Mouse (Mus musculus) brown adipose tissue, adult 24 weeks (tissue): ENCODE results near the gene Tex12. TPM values are rescaled to one million over a fixed set of nuclear protein-coding genes. Genes with fewer than 3 reads are reported as not detected.
A peak's percentile ranks its signal among the peaks of the same experiment; 100 is the strongest.

Experiments
- H3K27ac ChIP-seq: fragments of 200-500 bp; replicated peaks from 2 replicates; pipeline ENCODE4 v1.5.1; 2012; ENCODE audit warnings: low read depth, mild to moderate bottlenecking, low read length
- H3K4me1 ChIP-seq: fragments of 200-500 bp; 2 replicates; pipeline ENCODE4 v1.6.1; 2012; ENCODE audit warnings: low read length, mixed read lengths; ENCODE audit not compliant: control insufficient read depth, insufficient read depth, insufficient read length
- H3K4me3 ChIP-seq: fragments of 200-500 bp; 2 replicates; pipeline ENCODE4 v1.5.1; 2012; ENCODE audit warnings: low read depth, mild to moderate bottlenecking, low read length, moderate library complexity; ENCODE audit not compliant: insufficient read depth
- polyA plus RNA-seq: library from polyadenylated mRNA; stranded (reverse); fragments of >200 nt; gene quantifications from 2 replicates; pipeline ENCODE4 v1.2.4, GENCODE M21; 2012; ENCODE audit not compliant: missing spikeins, insufficient read depth, insufficient read length

Gene Tex12
- polyA plus RNA-seq = not detected in 2 replicates

GRCm38 (mm10) chr9:50561145-50561917, at the start of gene Tex12:
TSS of gene Tex12 (minus strand) at chr9:50561325.
- Histone ChIP-seq H3K4me1 (no peaks in the 10 kb centered on the region), H3K27ac (no peak within 1 kb of the TSS), H3K4me3 (no peak within 1 kb of the TSS)

GRCm38 (mm10) chr9:50604338-50604737, 43.2 kb upstream of the Tex12 start:
- H3K4me3 ChIP-seq = peak overlapping the region; percentile 83
- H3K27ac ChIP-seq = peak overlapping the region; percentile 51
- no peaks in the 10 kb centered on the region for H3K4me1 ChIP-seq

- Histone ChIP-seq H3K27ac (peak overlapping the region; percentile 51), H3K4me1 (no peaks in the 10 kb centered on the region), H3K4me3 (peak overlapping the region; percentile 83)
These were observed 42.8 kb upstream of the Tex12 start for GRCm38 (mm10) chr9:50603998-50604324.

GRCm38 (mm10) chr9:50603189-50603997, 42.3 kb upstream of the Tex12 start, which contains the start of the genes Sdhd and Timm8b:
TSS of gene Sdhd (minus strand) at chr9:50603812.
TSS of gene Timm8b (plus strand) at chr9:50603910.
- Histone ChIP-seq H3K4me1 (no peaks in the 10 kb centered on the region), H3K4me3 (peak within 1 kb of the TSS; percentile 83), H3K27ac (peak within 1 kb of the TSS; percentile 95)

- peak overlapping the region; percentile 83 for H3K4me3 ChIP-seq
- peak overlapping the region; percentile 95 for H3K27ac ChIP-seq
- no peaks in the 10 kb centered on the region for H3K4me1 ChIP-seq
These were observed 41.1 kb upstream of the Tex12 start for GRCm38 (mm10) chr9:50602055-50602845.

GRCm38 (mm10) chr9:50601536-50601935, 40.4 kb upstream of the Tex12 start:
- Histone ChIP-seq H3K27ac (no peak overlapping the region), H3K4me3 (peak overlapping the region; percentile 48), H3K4me1 (no peaks in the 10 kb centered on the region)

GRCm38 (mm10) chr9:50596973-50597372, 35.8 kb upstream of the Tex12 start:
- H3K4me1 ChIP-seq = no peaks in the 10 kb centered on the region
- H3K4me3 ChIP-seq = no peak overlapping the region
- no peak overlapping the region for H3K27ac ChIP-seq

GRCm38 (mm10) chr9:50594794-50595417, 33.8 kb upstream of the Tex12 start:
- no peaks in the 10 kb centered on the region for H3K4me1 ChIP-seq
- H3K27ac ChIP-seq = no peak overlapping the region
- no peak overlapping the region for H3K4me3 ChIP-seq

- Histone ChIP-seq H3K27ac (no peak overlapping the region), H3K4me1 (no peaks in the 10 kb centered on the region), H3K4me3 (no peak overlapping the region)
These were observed 32.4 kb upstream of the Tex12 start for GRCm38 (mm10) chr9:50593544-50593943.

- Histone ChIP-seq H3K27ac (no peak overlapping the region), H3K4me1 (no peaks in the 10 kb centered on the region), H3K4me3 (no peak overlapping the region)
These were observed 31.8 kb upstream of the Tex12 start for GRCm38 (mm10) chr9:50592955-50593354.

- Histone ChIP-seq H3K4me3 (no peak overlapping the region), H3K27ac (no peak overlapping the region; the same call in 1 of the 2 replicates)
These were observed 29.9 kb upstream of the Tex12 start for GRCm38 (mm10) chr9:50590856-50591518.

GRCm38 (mm10) chr9:50586955-50587354, 25.8 kb upstream of the Tex12 start:
- no peak overlapping the region for H3K27ac ChIP-seq
- H3K4me3 ChIP-seq = no peak overlapping the region
- H3K4me1 ChIP-seq = no peaks in the 10 kb centered on the region

More at GRCm38 (mm10) chr9:50590856-50591518, 29.9 kb upstream of the Tex12 start:
- no peaks in the 10 kb centered on the region for H3K4me1 ChIP-seq

- Histone ChIP-seq H3K4me3 (no peak overlapping the region), H3K27ac (no peak overlapping the region)
These were observed 24.2 kb upstream of the Tex12 start for GRCm38 (mm10) chr9:50585145-50585818.

GRCm38 (mm10) chr9:50580370-50580769, 19.2 kb upstream of the Tex12 start:
- no peak overlapping the region for H3K27ac ChIP-seq
- no peaks in the 10 kb centered on the region for H3K4me1 ChIP-seq
- no peak overlapping the region for H3K4me3 ChIP-seq

More at GRCm38 (mm10) chr9:50585145-50585818, 24.2 kb upstream of the Tex12 start:
- no peaks in the 10 kb centered on the region for H3K4me1 ChIP-seq
